Mouse (Mus musculus) thymus, postnatal 36 days (tissue): ENCODE measurements at regions not wholly inside any gene's neighbourhood (a gene's known extent, or its start where the extent isn't known, plus 50 kb on each side); places are given as distances from the start of the nearest gene placed in this dataset.

ENCODE experiments used
- DNase-seq, 2 experiments: peaks; one replicate each; pipeline ENCODE4 v3.0.0; 2022; ENCODE audit warnings: mixed read lengths in 2 of 2

DNA sequence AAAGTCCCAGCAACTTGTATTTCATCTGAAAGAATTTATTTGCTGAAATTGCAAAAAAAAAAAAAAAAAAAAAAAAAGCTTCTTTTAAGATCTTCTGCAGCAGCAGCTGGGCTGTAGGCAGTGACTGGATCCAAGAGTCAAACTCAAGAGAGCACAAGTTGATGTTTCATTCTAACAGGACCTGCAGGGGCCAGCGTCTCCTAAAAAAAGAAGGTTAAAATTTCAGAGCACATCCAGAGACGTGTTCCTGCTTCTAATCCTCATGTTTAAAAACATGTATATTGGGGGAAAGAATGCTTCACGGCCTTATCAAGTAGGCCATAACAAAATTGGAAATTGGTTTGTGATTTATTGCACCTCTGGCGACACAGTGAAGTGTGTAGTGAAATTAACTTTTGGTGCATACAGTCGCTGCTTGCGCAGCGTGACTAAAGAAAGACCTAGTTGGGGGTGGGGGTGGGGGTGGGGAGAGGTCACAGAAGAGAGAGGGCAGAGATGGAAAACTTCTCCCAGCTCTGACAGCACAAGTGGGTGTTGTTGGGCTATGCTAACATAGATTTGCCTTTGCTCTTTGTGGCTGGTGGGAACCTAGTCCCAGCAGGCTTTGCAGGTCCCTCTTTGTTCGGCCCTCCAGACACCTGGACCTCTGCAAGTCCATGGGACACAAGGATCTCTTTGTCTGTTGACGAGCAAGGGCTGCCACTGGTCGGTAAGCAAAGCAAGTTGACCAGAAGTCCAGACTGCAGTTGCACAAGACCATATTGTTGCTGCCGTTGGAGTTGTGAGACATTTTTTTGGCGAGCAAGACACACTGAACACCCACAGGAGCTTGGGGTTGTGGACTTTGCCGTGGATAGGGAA lies 155.7 kb upstream of the Slc30a5 start:
- no peak for DNase-seq

DNA sequence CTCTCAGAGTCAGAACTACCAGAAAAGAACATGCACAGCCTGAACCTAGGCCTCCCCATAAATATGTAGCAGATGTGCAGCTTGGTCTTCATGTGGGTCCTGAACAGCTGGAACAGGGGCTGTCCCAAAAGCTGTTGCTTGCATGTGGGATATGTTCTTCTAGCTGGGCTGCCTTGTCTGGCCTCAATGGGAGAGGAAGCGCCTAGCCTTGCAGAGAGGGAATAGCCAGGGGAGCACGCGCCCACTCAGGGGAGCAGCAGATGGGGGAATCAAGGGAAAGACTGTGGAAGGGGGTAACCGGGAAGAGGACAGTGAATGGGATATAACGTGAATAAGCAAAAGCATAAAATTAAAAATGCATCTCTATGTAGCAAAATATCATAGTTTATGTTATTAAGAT lies 154.9 kb upstream of the Slc30a5 start:
- DNase-seq: no peak

DNA sequence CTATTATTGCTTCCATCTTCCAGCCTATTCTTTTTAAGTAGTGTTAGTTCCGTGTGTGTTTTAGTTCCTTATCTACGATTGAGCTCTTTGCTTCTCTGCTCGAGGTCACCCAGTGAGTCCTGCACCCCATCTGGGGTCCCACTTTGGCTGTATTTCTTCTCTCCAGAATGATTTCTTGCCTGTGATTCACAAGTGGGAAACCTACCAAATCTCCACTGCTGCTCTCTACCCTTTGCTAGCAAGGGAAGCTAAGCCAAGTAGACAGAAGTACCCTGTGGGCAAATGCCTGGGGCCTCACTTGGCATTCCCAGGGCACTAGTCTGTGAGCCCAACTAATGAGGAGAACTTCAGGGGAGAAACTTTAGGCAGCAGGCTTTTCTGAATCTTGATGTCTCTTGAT lies 142.5 kb upstream of the Slc30a5 start:
- no peak for DNase-seq

DNA sequence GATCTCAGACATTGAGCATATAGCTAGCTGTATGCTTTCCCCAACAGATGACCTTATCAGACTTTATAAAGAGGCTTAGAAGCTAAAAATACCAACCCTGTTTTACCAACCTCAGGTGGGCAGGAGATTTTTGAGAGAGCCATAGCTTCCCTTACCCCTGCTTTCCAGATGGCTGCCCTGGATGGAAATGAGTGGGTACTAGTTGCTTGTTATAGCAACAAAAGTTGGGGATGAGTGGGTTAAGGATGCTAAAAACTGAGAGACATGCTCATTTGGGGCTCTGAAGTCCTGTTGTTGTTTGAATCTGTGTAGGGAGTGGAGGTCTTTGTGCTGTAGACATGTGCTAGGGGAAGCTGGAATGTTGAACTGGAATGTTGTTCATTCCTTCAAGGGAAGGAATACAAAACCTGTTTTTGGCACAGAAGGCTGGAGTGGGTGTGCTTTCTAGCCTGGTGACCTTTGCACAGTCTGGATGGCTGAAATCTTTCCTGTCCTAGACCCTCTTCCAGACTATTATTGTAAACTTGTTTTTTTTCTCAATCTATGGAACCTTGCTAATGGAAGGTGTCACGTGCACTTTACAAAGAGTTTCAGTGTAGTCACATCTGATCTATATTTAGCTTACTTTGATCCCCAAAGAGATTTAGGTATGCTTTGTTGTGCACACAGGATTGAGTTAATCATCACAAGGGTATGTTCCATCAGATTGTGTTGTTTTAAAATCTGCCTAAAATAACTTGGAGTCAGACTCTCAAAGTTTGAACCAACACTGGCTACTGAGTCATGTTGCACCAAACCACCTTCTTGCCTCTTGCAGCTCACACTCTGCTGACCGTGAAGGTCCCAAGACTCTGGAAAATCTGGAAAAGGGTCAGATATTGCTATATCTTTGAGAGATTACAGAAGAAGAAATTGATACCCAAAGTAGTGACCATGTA lies 138.1 kb upstream of the Slc30a5 start:
- no peak for DNase-seq

DNA sequence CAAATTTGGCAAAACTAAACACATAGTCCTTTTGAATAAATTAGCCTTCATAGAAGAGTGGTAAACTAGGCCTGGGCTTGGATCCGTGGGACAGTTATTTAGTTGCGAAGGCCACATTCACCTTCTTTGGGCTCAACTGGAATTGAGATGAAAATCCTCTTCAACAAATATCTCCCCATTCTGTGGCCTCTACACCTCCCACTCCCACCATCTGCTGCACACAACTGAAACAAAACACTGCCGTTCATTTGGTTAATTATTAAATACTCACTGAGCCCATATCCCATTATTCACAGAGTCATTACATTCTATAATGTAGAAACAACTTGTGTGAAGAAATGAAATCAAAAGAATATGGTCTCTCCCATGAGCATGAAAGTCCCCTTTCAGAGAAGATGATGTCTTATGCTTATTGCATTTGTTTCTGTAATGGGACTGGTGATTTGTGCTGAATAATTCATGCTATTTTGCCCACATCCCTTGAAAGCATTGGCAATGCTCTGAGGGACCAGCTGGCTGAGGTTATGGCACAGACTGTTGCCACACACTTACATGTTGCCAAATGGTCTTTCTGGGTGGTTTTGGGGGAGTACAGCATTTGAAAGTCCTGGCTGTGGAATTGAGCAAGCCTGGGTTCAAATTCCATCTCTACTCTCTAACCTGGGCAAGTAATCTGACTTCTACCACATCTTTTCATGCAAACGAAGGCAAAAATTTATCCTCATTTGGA lies 129.7 kb upstream of the Slc30a5 start:
- no peak for DNase-seq

DNA sequence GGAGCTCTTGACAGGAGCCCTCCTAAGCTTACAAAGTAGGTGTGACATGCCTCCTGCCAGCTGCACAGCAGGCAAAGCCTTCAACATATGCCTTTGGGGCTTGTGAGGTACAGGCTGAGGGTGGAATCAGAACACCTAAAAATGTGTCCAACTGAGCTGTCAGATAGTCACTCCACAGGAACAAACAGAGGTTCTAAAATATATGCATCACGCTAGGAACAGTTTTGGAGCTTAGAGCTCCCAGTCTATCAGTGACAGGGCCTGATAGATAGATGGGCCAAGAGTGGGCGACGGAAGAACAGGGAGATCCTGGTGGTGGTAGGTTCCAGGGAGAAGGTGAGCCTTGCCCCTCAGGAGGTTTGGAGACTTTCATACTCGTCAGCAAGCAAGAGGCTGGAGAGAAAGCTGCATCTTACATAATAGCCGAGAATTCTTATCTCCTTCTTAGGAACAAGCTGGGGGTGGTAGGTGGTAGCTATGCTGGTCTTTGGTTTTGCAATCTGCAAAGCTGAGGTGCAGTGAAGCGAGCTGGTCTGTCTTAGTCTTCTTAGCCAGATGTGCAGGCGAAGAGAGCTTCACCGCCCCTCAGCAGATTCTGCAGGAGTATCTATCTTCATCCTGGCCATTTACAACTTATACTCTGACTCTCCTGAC lies 121.5 kb upstream of the Slc30a5 start:
- no peak for DNase-seq

DNA sequence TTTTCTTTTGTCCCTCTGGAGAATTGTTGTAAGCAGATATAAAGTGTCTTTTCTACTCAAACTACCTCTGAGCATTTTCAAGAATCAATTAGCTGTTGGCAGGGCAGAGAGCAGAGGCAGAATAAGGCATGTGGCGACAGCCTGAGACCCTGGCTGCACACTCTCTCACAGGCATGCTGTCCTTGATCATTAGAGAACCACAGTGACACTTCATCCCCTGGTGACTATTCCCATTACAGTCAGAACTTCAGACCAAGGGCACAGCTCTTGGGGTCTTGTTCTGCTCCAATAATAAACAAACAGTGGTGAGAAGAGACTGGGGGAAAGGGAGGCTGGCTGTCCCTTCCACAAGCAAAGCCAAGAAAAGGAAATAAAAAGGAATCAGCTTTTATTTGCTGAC lies 120.9 kb upstream of the Slc30a5 start:
- DNase-seq: no peak

DNA sequence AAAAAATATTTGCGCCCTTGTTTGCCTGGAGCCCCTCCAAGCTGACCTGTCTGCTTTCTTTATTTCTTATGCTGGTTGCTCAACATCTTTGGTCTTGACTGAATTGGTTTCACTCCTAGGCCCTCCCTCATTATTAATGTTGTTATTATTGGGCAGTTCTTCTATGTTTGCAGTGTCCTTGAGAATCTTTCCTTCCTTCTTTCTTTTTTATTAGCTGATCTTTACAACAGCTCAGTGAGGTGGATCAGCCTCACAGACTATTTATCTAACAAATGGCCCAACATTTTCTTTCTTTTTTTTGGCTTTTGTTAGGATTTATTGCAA lies 117.9 kb upstream of the Slc30a5 start:
- no peak for DNase-seq

DNA sequence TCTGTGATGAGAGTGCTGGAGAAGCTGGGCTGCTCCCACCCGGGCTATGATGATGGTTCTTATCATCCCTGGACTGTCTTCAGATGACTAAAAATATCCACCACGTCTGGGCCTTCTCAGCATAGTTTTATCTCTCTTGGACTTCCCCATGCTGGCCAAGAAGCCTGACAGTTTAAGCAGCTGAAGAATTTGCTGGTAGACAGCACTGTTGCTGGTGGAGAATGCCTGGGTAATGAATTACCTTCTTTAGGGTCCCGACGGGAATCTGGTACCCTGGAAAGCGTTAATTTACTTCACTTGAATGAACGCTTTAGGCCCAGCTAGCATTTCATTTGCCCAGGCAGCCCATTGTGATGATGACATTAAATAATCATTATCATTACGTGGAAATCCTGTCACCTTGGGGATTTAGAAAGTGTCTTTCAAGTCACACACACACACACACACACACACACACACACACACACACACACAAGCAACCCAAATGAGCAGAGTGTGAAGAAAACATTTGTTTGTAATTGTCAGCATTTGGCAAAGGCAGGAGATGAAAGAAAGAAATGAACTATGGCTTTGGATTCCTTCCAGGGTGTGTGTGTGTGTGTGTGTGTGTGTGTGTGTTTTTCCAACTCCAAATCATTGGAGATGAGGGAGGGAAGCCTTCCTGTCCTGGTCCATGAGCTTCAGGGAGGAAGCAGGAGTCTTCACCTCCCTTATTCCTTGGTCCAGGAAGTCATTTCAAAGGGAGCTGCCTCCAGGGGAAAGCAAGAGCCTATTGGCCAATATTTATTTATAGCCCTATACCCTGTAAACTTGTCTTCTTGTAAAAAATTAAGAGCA lies 117.3 kb upstream of the Slc30a5 start:
- DNase-seq: no peak

DNA sequence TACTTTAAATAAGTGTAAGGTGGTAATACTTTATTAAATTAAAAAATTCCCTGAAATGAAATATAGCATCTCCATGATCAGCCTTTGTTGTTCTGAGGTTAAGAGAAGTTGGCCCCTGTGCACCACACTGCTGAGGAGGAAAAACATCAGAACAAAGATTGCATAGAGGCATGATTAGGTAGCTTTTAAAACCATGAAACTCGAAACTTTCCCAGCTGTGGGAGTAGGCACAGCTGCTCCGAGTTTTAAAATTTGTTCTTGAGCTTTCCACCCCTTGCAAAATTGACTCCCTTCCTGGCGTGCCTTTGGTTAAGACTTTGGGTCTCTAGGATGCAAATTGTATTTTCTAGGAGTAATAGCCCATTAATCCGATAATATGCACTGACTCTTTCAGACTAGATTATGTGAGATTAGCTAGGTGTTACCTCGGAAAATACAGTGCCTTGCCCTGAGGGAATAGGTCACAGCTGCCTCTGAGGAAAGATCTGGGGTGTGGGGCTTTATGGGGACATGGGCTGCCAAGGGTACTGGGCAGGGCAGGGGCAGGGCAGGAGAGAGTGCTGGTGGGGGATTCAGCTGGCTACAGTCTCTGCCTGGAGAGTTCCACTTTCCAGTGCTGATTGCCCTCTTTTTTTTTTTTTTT lies 110.1 kb upstream of the Slc30a5 start:
- DNase-seq: no peak

DNA sequence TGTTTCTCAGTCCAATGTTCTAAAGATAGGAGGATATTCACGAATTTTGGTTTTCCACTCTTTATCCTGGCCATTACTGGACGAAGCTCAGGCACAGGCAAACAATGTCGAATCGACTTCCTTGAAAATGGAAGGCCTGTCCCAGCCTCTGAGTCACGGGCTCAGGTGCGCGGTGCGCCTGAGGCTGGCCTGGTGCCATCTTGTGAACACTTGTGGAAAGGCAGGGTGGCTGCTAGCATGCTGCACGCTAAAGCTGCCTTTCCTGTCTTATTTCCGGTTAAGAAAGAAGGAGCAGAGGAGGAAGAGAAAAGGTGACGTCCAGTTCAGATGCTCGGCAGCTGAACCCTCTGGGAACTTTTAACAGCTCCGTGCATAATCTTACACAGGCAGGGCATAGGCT lies 107.6 kb upstream of the Slc30a5 start:
- peak in 1 of 2 experiments; percentile 9 for DNase-seq

DNA sequence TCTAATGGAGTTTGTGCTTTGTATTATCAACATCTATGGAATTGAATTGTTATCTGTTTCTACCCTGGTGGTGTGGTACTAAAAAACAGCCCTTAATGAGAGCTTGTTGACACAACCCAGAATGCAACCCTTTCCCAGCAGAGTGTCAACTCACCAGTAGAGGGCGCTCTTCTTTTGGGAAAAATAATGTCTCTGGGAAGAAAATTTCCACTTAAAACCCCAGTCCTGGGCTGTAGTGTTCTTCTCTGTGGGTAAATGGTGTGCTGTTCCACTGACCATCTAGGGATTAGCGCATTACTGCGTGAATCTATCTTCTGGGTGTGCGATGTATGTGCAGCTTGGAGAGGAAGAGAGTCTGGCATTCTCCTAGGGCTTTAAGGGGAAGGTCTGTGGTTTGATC lies 106.5 kb upstream of the Slc30a5 start:
- peak in 1 of 2 experiments; percentile 7 for DNase-seq

DNA sequence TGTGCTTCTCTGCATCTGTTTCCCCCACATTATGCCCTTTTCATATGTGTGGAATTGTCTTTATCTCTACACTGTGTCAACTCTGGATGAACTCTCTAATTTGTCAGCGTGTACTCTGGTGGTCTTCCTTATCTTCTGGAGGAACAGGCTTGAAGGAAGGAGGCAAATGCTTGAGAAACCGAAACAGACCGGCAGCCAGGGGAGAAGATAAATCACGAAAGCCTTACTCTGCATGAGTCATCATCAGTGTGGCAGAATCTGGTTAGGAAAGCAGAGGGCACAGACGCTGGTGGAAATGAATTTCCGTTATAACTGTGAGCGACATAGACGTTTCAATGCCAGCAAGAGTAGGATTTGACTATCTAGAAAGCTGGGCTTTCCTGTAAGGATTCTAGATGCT lies 100.0 kb upstream of the Slc30a5 start:
- DNase-seq: no peak

DNA sequence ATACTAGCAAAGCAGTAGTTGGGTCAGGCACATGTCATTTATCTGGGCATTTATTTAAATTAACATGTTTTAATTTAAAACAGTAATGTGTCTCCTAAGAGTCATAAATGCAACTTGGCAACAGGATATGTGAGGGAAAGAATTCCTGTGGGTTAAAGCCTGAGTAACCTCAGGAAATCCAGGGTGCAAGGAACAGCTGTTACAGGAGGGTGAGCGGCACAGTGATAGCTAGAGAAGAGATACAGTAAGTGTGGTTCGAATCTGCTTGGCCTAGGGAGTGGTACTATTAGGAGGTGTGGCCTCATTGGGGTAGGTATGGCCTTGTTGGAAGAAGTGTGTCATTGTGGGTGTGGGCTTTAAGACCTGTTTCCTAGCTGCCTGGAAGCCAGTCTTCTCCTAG lies 66.3 kb upstream of the Slc30a5 start:
- DNase-seq: no peak

DNA sequence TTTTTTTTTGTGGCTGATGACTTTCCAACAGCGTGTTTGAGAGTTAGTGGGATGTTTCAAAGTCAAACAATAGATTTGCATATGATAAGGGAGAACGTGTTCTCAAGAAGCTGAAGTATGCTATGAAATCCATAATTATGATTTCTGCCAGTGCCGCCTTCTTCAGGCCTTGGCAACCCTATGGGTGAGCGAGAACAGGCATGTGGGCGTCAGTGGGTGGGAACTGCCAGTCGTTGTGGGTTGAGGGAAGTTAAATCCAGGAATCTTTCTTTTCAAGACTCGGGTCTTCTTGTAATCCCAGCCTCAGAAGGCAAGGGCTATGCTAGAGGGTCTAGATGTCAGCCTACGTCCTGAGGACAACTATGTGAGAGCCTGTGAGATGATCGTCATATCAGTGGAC lies 60.6 kb upstream of the Slc30a5 start:
- no peak for DNase-seq

DNA sequence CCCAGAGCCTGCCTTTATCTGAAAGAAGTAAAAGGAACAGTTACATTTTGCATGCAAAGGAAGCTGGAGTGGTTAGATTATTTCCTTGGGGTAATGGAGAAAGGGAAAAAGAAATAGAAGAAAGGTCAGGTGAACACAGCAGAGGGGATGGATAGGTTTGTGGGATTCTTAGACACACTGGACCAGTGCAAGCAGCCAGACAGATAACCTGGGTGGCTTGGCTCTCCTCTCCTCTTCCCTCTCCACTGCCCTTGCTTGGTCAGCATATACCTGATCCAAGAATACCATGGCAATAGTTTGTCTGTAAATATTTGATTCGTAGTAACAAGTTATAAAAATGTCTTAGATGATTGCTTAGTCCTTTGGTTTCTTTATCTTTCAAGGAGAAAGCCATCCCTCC lies 59.9 kb upstream of the Slc30a5 start:
- DNase-seq: no peak

DNA sequence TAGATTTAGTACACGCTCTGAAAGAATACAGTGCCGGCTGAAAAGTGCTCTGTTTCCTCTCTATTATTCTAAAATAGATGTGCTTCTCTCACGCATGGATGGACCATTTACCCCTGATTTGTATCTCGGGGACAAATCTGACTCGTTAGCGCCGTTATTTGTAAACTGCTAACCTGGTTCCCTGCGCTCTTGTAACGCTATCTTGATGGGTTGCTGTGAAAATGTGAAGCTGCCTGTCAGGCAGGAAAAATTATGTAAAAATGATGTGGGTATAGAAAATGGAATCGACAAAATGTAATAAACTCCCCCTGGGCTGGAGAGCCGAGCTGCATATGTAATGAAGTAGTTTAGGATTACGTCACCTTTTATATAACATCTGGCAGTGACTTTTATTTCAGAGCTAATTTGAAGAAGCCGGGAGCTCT lies 59.4 kb upstream of the Slc30a5 start:
- no peak for DNase-seq

DNA sequence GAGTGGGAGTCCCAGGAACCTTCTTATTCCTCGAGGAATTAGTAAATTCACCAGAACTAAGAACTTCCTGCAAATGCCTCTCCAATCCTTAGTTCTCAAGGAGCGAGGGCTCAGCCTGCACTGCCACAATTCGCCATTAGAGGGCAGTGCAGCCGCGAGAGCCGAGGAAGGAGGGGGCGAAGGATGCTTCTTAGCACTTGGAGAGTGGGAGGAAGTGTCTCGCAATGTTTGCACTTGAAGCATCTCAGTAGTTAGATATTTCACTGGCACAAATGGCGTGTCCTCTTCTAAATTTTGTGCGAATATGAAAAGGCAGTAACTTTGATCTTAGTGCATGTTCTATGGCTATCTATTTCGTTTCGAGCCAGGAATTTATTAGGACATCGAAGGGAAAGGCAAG lies 59.0 kb upstream of the Slc30a5 start:
- peak; percentile 68 to 77 for DNase-seq

DNA sequence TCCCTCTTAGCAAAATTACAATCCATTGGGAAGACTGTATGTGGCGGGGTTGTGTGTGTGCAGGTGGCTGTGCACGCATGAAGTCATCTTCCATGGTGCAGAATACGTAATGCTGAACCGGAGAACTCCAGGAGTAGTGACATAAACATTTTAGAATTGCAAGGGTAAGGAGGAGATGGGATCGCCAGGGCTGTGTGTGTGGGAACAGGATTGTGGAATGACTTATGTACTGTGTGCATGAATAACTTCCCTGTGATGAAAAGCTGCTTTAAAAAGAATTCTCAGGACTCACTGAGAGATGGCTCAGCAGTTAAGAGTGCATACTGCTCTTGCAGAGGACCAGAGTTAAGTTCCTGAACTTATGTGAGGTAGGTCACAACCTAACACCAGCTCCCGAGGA lies 57.2 kb upstream of the Slc30a5 start:
- no peak for DNase-seq

DNA sequence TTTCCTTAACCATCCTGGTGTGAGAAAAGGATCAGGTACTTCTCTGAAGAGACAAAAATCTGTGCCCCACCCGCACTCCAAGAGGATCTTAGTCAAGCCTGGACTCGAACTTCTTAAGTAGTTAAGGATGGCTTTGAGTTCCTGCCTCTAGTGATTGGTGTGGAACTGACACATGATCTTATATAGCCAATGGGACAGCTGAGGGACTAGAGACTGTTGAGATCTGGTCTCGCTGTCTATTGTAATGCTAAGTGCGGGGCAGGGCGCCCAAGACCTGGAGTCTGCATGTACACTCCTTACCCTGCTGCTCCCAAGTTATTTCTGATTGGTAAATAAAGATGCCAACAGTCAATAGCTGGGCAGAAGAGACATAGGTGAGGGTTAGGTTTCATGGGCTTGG lies 55.3 kb upstream of the Slc30a5 start:
- DNase-seq: no peak

DNA sequence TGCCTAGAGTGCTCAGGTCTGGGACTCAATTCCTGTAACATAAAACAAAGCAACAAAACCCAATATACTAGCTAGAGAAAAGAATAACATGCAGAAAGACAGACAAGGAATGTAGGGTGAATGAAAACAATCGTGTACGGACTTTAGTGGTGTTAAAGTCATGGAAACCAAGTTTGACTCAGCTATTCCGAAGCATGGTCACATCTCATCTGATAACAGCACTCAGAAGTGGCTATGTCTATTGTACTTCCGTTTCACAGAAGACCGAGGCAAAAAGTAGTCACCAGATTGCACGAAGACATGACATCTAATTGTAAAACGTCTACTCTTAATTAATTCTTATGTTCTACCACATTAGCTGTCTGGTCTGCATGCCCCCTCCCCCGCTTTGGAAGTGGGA lies 50.5 kb upstream of the Slc30a5 start:
- no peak for DNase-seq
